Comparison of ENCODE assay signal across 8 mouse cellular contexts in the genomic region with DNA sequence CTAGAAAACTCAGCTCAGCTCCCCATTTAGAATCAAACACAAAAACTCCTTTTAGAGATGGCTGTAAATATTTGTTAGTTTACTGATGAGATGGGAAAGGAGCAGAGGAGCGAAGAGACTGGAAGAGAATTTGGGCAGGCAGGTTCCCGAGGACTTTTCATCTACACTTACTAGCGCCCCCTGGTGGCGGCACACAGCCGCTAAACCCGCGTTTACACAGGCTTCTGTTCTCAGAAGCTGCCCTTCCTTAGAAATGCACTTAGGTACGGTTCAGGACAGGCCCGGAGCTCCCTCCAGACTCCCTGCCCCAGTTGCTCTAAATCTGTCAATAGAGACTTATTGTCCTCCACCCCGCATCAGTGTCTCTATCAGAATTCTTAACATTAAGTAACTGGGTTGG.
DNase-seq lines count a peak whose midpoint lies in the region; ATAC-seq lines count a peak whose summit lies in the region.
"Had no signal": no experiment of that assay in that cellular context is flagged by ENCODE, and none has a peak within 500 bp of the region (broad histone marks: within the 10 kb centered on the region; RNA-seq: fewer than 3 reads in every experiment).

No protein-coding gene starts in this region.

- no peaks in the 10 kb centered on the region for H3K27me3 ChIP-seq in midbrain, embryonic 16.5 days (ENCODE audit: control insufficient read depth, insufficient read depth, low read depth, low read length)

- H3K36me3 ChIP-seq in midbrain, embryonic 16.5 days (ENCODE audit: control insufficient read depth, insufficient read depth, low read length) = no peaks in the 10 kb centered on the region

- H3K9ac ChIP-seq in midbrain, embryonic 16.5 days (ENCODE audit: low read depth, low read length) = no peak overlapping the region

- no peaks in the 10 kb centered on the region for H3K4me1 ChIP-seq in midbrain, embryonic 16.5 days (ENCODE audit: control insufficient read depth, insufficient read depth, low read length)

- H3K4me2 ChIP-seq in midbrain, embryonic 16.5 days (ENCODE audit: low read length) = no peak overlapping the region

- WGBS in midbrain, embryonic 16.5 days = 9% methylated on average over 10 of the region's 10 CpGs

- ATAC-seq in midbrain, embryonic 16.5 days = peak; percentile 67; the same call in 1 of the 2 replicates

- H3K27ac ChIP-seq in midbrain, embryonic 16.5 days (ENCODE audit: low read length) = no peak overlapping the region
- H3K27ac ChIP-seq: macrophage had no signal

- H3K9me3 ChIP-seq in midbrain, embryonic 16.5 days (replicated peaks; ENCODE audit: control insufficient read depth, low read length, poor library complexity, severe bottlenecking) = no peaks in the 10 kb centered on the region

- DNase-seq in T-cell, adult 2 months (ENCODE audit: low spot score) = peak; percentile 17
- peak; percentile 67 to 80 for DNase-seq in cerebellum, adult 18-20 months
- DNase-seq in frontal cortex, postnatal 10 days (ENCODE audit: low spot score in 2 of 2) = peak; percentile 28 to 75
- peak; percentile 54 for DNase-seq in hindlimb bud, embryonic 11.5 days (ENCODE audit: extremely low spot score, low read depth, low spot score)
- peak; percentile 50 to 76 for DNase-seq in left cerebral cortex, postnatal 10 days (ENCODE audit: extremely low spot score in 1 of 2, low spot score in 2 of 2)
- DNase-seq in spleen, postnatal 14 days (ENCODE audit: low spot score in 2 of 2) = peak; percentile 11 to 42

- H3K4me3 ChIP-seq in midbrain, embryonic 16.5 days (ENCODE audit: low read depth, low read length) = no peak overlapping the region

- intact Hi-C loops in left cerebral cortex, postnatal 10 days (cut with DNase I) = loop anchor here (5.0 kb wide), 1 partner anchor 66 kb away; no protein-coding TSS in a partner anchor

Comparison
In these comparisons a context has a peak if more than half of its experiments do, and no peak if none do; other contexts are left out.
1. DNase-seq: peak in every context shown above with its lines; median percentile 74 in cerebellum, adult 18-20 months; 63 in left cerebral cortex, postnatal 10 days; 54 in hindlimb bud, embryonic 11.5 days; 52 in frontal cortex, postnatal 10 days; 26 in spleen, postnatal 14 days; 17 in T-cell, adult 2 months.